Mouse (Mus musculus) megakaryocyte-erythroid progenitor cell, adult 5-6 weeks (primary cell): ENCODE results near the gene Sowahd. TPM values are rescaled to one million over a fixed set of nuclear protein-coding genes. Genes with fewer than 3 reads are reported as not detected.

Experiments
- ATAC-seq: replicated peaks from 2 replicates; pipeline ENCODE4 v1.8.0; 2016; ENCODE audit warnings: mild to moderate bottlenecking, inconsistent platforms; ENCODE audit not compliant: severe bottlenecking, poor library complexity, low FRiP score, low TSS enrichment
- total RNA-seq, 2 experiments: library from RNA; stranded (forward) in 1 of 2; stranded (reverse) in 1 of 2; fragments of 200-1000, 215-1000 nt in 1 of 2; fragments of >200 nt in 1 of 2; fragmentation: Nextera tagmentation in 1 of 2; gene quantifications; 2 replicates each; pipeline ENCODE4 v1.2.3; 2014 to 2017

Sowahd gene
- total RNA-seq, 2 experiments from 2014 or later, result not detected

DNA sequence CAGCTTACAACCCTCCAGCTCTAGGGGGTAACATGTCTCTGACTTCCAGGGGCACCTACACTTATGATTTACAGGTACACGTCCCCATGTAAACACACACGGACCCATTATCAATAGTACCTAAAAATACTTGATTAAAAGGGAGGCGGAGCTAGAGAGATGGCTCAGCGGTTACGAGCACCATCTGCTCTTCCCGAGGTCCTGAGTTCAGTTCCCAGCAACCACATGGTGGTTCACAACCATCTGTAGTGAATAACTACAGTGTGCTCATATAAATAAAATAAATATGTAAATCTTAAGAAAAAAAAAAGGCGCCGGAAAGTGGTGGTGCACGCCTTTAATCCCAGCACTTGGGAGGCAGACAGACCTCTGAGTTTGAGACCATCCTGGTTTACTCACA lies 37.0 kb downstream of the Sowahd start:
- peak; percentile 39 for ATAC-seq

- ATAC-seq, result no peak
Observed at GRCm38 (mm10) chrX:37088778-37089177, 40.1 kb downstream of the Sowahd start.

DNA sequence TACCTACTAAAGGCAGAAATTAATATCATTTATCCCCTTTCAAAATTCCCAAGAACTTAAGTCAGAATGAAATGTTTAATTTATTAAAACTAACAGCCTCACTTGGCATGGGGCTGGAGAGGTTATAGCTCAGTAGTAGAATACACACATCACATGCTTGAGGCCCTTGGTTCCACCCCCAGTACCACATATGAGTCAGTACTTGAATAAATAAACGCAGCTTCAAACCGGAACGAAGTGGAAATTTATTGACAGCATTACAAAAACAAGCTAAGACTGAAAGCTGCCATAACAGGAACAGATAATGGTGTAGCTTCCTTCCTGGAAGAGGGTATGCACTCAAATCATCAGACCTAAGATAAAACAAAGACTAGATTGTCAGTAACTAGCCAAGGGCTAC lies 42.8 kb downstream of the Sowahd start:
- ATAC-seq, result no peak

- ATAC-seq, result no peak
Observed at GRCm38 (mm10) chrX:37095106-37095768, 46.6 kb downstream of the Sowahd start.

GRCm38 (mm10) chrX:37098681-37099080 lies 50.0 kb downstream of the Sowahd start:
- ATAC-seq, result no peak

Other genes starting within 250 kb of the Sowahd start
- 65.0 and 68.2 TPM in 2 replicates for gene Ube2a, start 174.9 kb upstream of the Sowahd start, total RNA-seq (2014; fragmentation: Nextera tagmentation)
- gene Ube2a, start 174.9 kb upstream of the Sowahd start, total RNA-seq (2017), result 7.4 and 19.6 TPM in 2 replicates
- gene C330007P06Rik, start 174.7 kb upstream of the Sowahd start, total RNA-seq (2014; fragmentation: Nextera tagmentation), result 33.9 and 37.3 TPM in 2 replicates
- gene C330007P06Rik, start 174.7 kb upstream of the Sowahd start, total RNA-seq (2017), result 63.0 and 67.4 TPM in 2 replicates
- 21.2 and 28.6 TPM in 2 replicates for gene Nkrf, start 145.9 kb upstream of the Sowahd start, total RNA-seq (2014; fragmentation: Nextera tagmentation)
- 16.0 and 16.4 TPM in 2 replicates for gene Nkrf, start 145.9 kb upstream of the Sowahd start, total RNA-seq (2017)
- 15.5 TPM in 2 replicates for gene Sept6, start 57.1 kb upstream of the Sowahd start, total RNA-seq (2014; fragmentation: Nextera tagmentation)
- gene Sept6, start 57.1 kb upstream of the Sowahd start, total RNA-seq (2017), result 19.9 and 27.3 TPM in 2 replicates
- gene Rpl39, start 36.6 kb downstream of the Sowahd start, total RNA-seq (2014; fragmentation: Nextera tagmentation), result 2,164 and 2,516 TPM in 2 replicates
- 4,522 and 6,227 TPM in 2 replicates for gene Rpl39, start 36.6 kb downstream of the Sowahd start, total RNA-seq (2017)
- 43.4 and 80.8 TPM in 2 replicates for gene Upf3b, start 61.5 kb downstream of the Sowahd start, total RNA-seq (2014; fragmentation: Nextera tagmentation)
- 87.5 and 105 TPM in 2 replicates for gene Upf3b, start 61.5 kb downstream of the Sowahd start, total RNA-seq (2017)
- gene Nkap, start 78.0 kb downstream of the Sowahd start, total RNA-seq (2014; fragmentation: Nextera tagmentation), result 20.1 and 22.4 TPM in 2 replicates
- 45.9 and 70.9 TPM in 2 replicates for gene Nkap, start 78.0 kb downstream of the Sowahd start, total RNA-seq (2017)
- gene Akap14, start 120.0 kb downstream of the Sowahd start, total RNA-seq (2014; fragmentation: Nextera tagmentation), result not detected in 2 replicates
- not detected in 2 replicates for gene Akap14, start 120.0 kb downstream of the Sowahd start, total RNA-seq (2017)
- gene Ndufa1, start 142.3 kb downstream of the Sowahd start, total RNA-seq (2014; fragmentation: Nextera tagmentation), result 231 and 296 TPM in 2 replicates
- gene Ndufa1, start 142.3 kb downstream of the Sowahd start, total RNA-seq (2017), result 114 and 134 TPM in 2 replicates
- gene Rnf113a1, start 142.4 kb downstream of the Sowahd start, total RNA-seq (2014; fragmentation: Nextera tagmentation), result 5.7 and 7.4 TPM in 2 replicates
- gene Rnf113a1, start 142.4 kb downstream of the Sowahd start, total RNA-seq (2017), result 0.80 and 4.4 TPM in 2 replicates
- not detected in 2 replicates for gene Gm9, start 162.2 kb downstream of the Sowahd start, total RNA-seq (2014; fragmentation: Nextera tagmentation)
- gene Gm9, start 162.2 kb downstream of the Sowahd start, total RNA-seq (2017), result not detected in 2 replicates
- not detected in 2 replicates for gene Rhox1, start 173.4 kb downstream of the Sowahd start, total RNA-seq (2014; fragmentation: Nextera tagmentation)
- not detected in 2 replicates for gene Rhox1, start 173.4 kb downstream of the Sowahd start, total RNA-seq (2017)
- not detected in 2 replicates for gene Rhox2a, start 196.1 kb downstream of the Sowahd start, total RNA-seq (2014; fragmentation: Nextera tagmentation)
- not detected in 2 replicates for gene Rhox2a, start 196.1 kb downstream of the Sowahd start, total RNA-seq (2017)
- gene Rhox3a, start 201.1 kb downstream of the Sowahd start, total RNA-seq (2014; fragmentation: Nextera tagmentation), result not detected in 2 replicates
- not detected in 2 replicates for gene Rhox3a, start 201.1 kb downstream of the Sowahd start, total RNA-seq (2017)
- not detected in 2 replicates for gene Rhox4a, start 216.5 kb downstream of the Sowahd start, total RNA-seq (2014; fragmentation: Nextera tagmentation)
- gene Rhox4a, start 216.5 kb downstream of the Sowahd start, total RNA-seq (2017), result not detected in 2 replicates